Mouse (Mus musculus) CH12.LX (cell line): ENCODE data around the gene Ap1s1. TPM values are rescaled to one million over a fixed set of nuclear protein-coding genes. Genes with fewer than 3 reads are reported as not detected.
A peak's percentile ranks its signal among the peaks of the same experiment; 100 is the strongest.

Experiments
- DNase-seq: peaks from one replicate; pipeline ENCODE4 v3.0.0-alpha.2; 2013; ENCODE audit errors: extremely low read depth
- H3K27ac ChIP-seq: 2 replicates; pipeline ENCODE4 v1.5.1; 2012; ENCODE audit warnings: low read depth, mild to moderate bottlenecking, control low read depth, moderate library complexity; ENCODE audit not compliant: insufficient read depth
- H3K27me3 ChIP-seq: replicated peaks from 2 replicates; pipeline ENCODE3; 2012; ENCODE audit warnings: inconsistent platforms
- H3K36me3 ChIP-seq, 2 experiments: replicated peaks in 1 of 2; 2 replicates each; pipeline versions ENCODE3 to v1.6.1; 2012; ENCODE audit warnings: inconsistent platforms in 1 of 2, low read length in 1 of 2, mild to moderate bottlenecking in 1 of 2, mixed read lengths in 1 of 2, moderate library complexity in 1 of 2; ENCODE audit not compliant: control insufficient read depth in 1 of 2, insufficient read depth in 1 of 2
- H3K4me1 ChIP-seq, 2 experiments: 2 replicates each; pipeline ENCODE4 v1.6.1; 2012; ENCODE audit warnings: inconsistent platforms in 1 of 2, moderate library complexity in 1 of 2; ENCODE audit not compliant: insufficient read depth in 2 of 2, control insufficient read depth in 1 of 2
- H3K4me2 ChIP-seq: 2 replicates; pipeline ENCODE4 v1.6.1; 2012; ENCODE audit warnings: low read depth, mild to moderate bottlenecking, control low read depth; ENCODE audit not compliant: poor library complexity, insufficient read depth, severe bottlenecking
- H3K4me3 ChIP-seq, 3 experiments: fragments of 150-350 bp in 1 of 3; sonication (generic) in 1 of 3; replicated peaks in 1 of 3; 2 replicates each; pipeline versions ENCODE3 to v1.5.1; 2011 to 2012; ENCODE audit warnings: low read depth in 2 of 3, low read length in 2 of 3, mild to moderate bottlenecking in 2 of 3, moderate library complexity in 2 of 3, control low read depth in 1 of 3, improper control_type of control experiment in 1 of 3, inconsistent platforms in 1 of 3, mixed read lengths in 1 of 3; ENCODE audit not compliant: poor library complexity in 1 of 3
- H3K79me2 ChIP-seq: replicated peaks from 2 replicates; pipeline ENCODE4 v1.6.1; 2012; ENCODE audit warnings: mild to moderate bottlenecking, moderate library complexity; ENCODE audit not compliant: control insufficient read depth, poor library complexity, insufficient read depth, severe bottlenecking; ENCODE audit errors: extremely low read depth
- H3K9ac ChIP-seq: 2 replicates; pipeline ENCODE4 v1.6.1; 2012; ENCODE audit warnings: low read depth, mild to moderate bottlenecking, control low read depth, moderate library complexity; ENCODE audit not compliant: insufficient read depth
- H3K9me3 ChIP-seq: replicated peaks from 2 replicates; pipeline ENCODE3; 2012; ENCODE audit warnings: low read length, inconsistent platforms, mixed read lengths
- BHLHE40 ChIP-seq: IDR thresholded peaks from 2 replicates; pipeline ENCODE4 v1.6.1; 2011; ENCODE audit warnings: mild to moderate bottlenecking, low read depth, low read length, improper control_type of control experiment
- CHD1 ChIP-seq: IDR thresholded peaks from 2 replicates; pipeline ENCODE4 v1.6.1; 2012; ENCODE audit warnings: low read depth, low read length, improper control_type of control experiment, inconsistent platforms
- CHD2 ChIP-seq: IDR thresholded peaks from 2 replicates; pipeline ENCODE4 v1.6.1; 2011; ENCODE audit warnings: low read length, improper control_type of control experiment
- E2F4 ChIP-seq: IDR thresholded peaks from 2 replicates; pipeline ENCODE4 v1.6.1; 2011; ENCODE audit warnings: low read depth, low read length, improper control_type of control experiment; ENCODE audit not compliant: insufficient replicate concordance
- ELF1 ChIP-seq: IDR thresholded peaks from 2 replicates; pipeline ENCODE4 v1.6.1; 2014; ENCODE audit warnings: low read depth, mild to moderate bottlenecking, inconsistent platforms, low read length, improper control_type of control experiment
- EP300 ChIP-seq: IDR thresholded peaks from 2 replicates; pipeline ENCODE4 v1.6.1; 2011; ENCODE audit warnings: low read length, improper control_type of control experiment
- IRF4 ChIP-seq: IDR thresholded peaks from 2 replicates; pipeline ENCODE4 v1.6.1; 2014; ENCODE audit warnings: low read depth, mild to moderate bottlenecking, inconsistent platforms, low read length, improper control_type of control experiment
- JUN ChIP-seq: IDR thresholded peaks from 2 replicates; pipeline ENCODE4 v1.6.1; 2011; ENCODE audit warnings: low read depth, mild to moderate bottlenecking, low read length, improper control_type of control experiment, moderate library complexity; ENCODE audit not compliant: insufficient read depth
- JUND ChIP-seq: conservative IDR thresholded peaks from 2 replicates; pipeline ENCODE4 v1.6.1; 2011; ENCODE audit warnings: low read depth, low read length, improper control_type of control experiment
- KAT2A ChIP-seq: IDR thresholded peaks from 2 replicates; pipeline ENCODE4 v1.6.1; 2012; ENCODE audit warnings: low read length, improper control_type of control experiment, inconsistent platforms; ENCODE audit not compliant: insufficient replicate concordance
- MAFK ChIP-seq: IDR thresholded peaks from 2 replicates; pipeline ENCODE4 v1.6.1; 2011; ENCODE audit warnings: low read length, improper control_type of control experiment; ENCODE audit not compliant: insufficient replicate concordance
- MAX ChIP-seq: IDR thresholded peaks from 2 replicates; pipeline ENCODE4 v1.6.1; 2011; ENCODE audit warnings: low read length, improper control_type of control experiment
- MEF2A ChIP-seq: IDR thresholded peaks from 2 replicates; pipeline ENCODE4 v1.6.1; 2014; ENCODE audit warnings: low read depth, mild to moderate bottlenecking, inconsistent platforms, low read length, improper control_type of control experiment, borderline replicate concordance
- MYC ChIP-seq: IDR thresholded peaks from 2 replicates; pipeline ENCODE4 v1.6.1; 2011; ENCODE audit warnings: low read depth, mild to moderate bottlenecking, improper control_type of control experiment, low read length
- NELFE ChIP-seq: IDR thresholded peaks from 2 replicates; pipeline ENCODE4 v1.6.1; 2011; ENCODE audit warnings: low read depth, low read length, improper control_type of control experiment
- NRF1 ChIP-seq: IDR thresholded peaks from 2 replicates; pipeline ENCODE4 v1.6.1; 2014; ENCODE audit warnings: low read depth, mild to moderate bottlenecking, inconsistent platforms, low read length, improper control_type of control experiment, moderate library complexity
- PAX5 ChIP-seq: IDR thresholded peaks from 2 replicates; pipeline ENCODE4 v1.6.1; 2012; ENCODE audit warnings: low read length, inconsistent platforms, mixed read lengths
- POLR2A ChIP-seq: IDR thresholded peaks from 2 replicates; pipeline ENCODE4 v1.6.1; 2011; ENCODE audit warnings: low read depth, mild to moderate bottlenecking, improper control_type of control experiment, low read length
- POLR2AphosphoS2 ChIP-seq: IDR thresholded peaks from 2 replicates; pipeline ENCODE4 v1.6.1; 2011; ENCODE audit warnings: low read depth, low read length, improper control_type of control experiment
- RAD21 ChIP-seq: IDR thresholded peaks from 2 replicates; pipeline ENCODE4 v1.6.1; 2011; ENCODE audit warnings: low read depth, mild to moderate bottlenecking, low read length, improper control_type of control experiment, moderate library complexity
- RCOR1 ChIP-seq: conservative IDR thresholded peaks from 2 replicates; pipeline ENCODE4 v1.6.1; 2012; ENCODE audit warnings: low read depth, mild to moderate bottlenecking, inconsistent platforms, low read length, improper control_type of control experiment
- SIN3A ChIP-seq: IDR thresholded peaks from 2 replicates; pipeline ENCODE4 v1.6.1; 2012; ENCODE audit warnings: low read length, improper control_type of control experiment, inconsistent platforms
- SMC3 ChIP-seq: IDR thresholded peaks from 2 replicates; pipeline ENCODE4 v1.6.1; 2011; ENCODE audit warnings: low read depth, low read length, improper control_type of control experiment
- TBP ChIP-seq: conservative IDR thresholded peaks from 2 replicates; pipeline ENCODE4 v1.6.1; 2011; ENCODE audit warnings: low read depth, low read length, improper control_type of control experiment
- TCF12 ChIP-seq: IDR thresholded peaks from 2 replicates; pipeline ENCODE4 v1.6.1; 2014; ENCODE audit warnings: low read depth, mild to moderate bottlenecking, inconsistent platforms, low read length, improper control_type of control experiment
- USF2 ChIP-seq: conservative IDR thresholded peaks from 2 replicates; pipeline ENCODE4 v1.6.1; 2011; ENCODE audit warnings: low read depth, low read length, improper control_type of control experiment
- ZKSCAN1 ChIP-seq: IDR thresholded peaks from 2 replicates; pipeline ENCODE4 v1.6.1; 2012; ENCODE audit warnings: low read depth, inconsistent platforms, low read length, improper control_type of control experiment, borderline replicate concordance
- ZMIZ1 ChIP-seq: IDR thresholded peaks from 2 replicates; pipeline ENCODE4 v1.6.1; 2012; ENCODE audit warnings: low read depth, mild to moderate bottlenecking, inconsistent platforms, low read length, improper control_type of control experiment
- ZNF384 ChIP-seq: IDR thresholded peaks from 2 replicates; pipeline ENCODE4 v1.6.1; 2012; ENCODE audit warnings: low read depth, low read length, improper control_type of control experiment, inconsistent platforms
- dilution Hi-C: fragments of 300-500 bp; cut with MboI; formaldehyde crosslinking; loops from 2 replicates; pipeline ENCODE4 v1.14.3; 2020; ENCODE audit warnings: low sequenced_read_pairs; ENCODE audit not compliant: extremely low pct_unique_long_range_greater_than_20kb, extremely low pct_ligation_motif_present
- in situ Hi-C: fragments of 300-500 bp; cut with MboI; formaldehyde crosslinking; loops from 3 replicates; pipeline ENCODE4 v1.14.3; 2019; ENCODE audit warnings: low sequenced_read_pairs, low pct_ligation_motif_present, low pct_unique_long_range_greater_than_20kb, mixed read lengths
- polyA plus RNA-seq: library from polyadenylated mRNA; unstranded; fragments of >175 nt; gene quantifications from 2 replicates; pipeline ENCODE4 v1.2.1, GENCODE M21; 2012; ENCODE audit warnings: low read depth; ENCODE audit not compliant: insufficient read length
- total RNA-seq, 2 experiments: library from RNA; depleted of rRNA; stranded (reverse); fragments of 300-350 nt in 1 of 2; fragments of >200 nt in 1 of 2; gene quantifications; 2 replicates each; pipeline ENCODE4 v1.2.3; 2012 to 2014

The Ap1s1 gene
- total and polyA plus RNA-seq, 3 experiments = 68.0 to 102 (median 98.8) TPM

DNA sequence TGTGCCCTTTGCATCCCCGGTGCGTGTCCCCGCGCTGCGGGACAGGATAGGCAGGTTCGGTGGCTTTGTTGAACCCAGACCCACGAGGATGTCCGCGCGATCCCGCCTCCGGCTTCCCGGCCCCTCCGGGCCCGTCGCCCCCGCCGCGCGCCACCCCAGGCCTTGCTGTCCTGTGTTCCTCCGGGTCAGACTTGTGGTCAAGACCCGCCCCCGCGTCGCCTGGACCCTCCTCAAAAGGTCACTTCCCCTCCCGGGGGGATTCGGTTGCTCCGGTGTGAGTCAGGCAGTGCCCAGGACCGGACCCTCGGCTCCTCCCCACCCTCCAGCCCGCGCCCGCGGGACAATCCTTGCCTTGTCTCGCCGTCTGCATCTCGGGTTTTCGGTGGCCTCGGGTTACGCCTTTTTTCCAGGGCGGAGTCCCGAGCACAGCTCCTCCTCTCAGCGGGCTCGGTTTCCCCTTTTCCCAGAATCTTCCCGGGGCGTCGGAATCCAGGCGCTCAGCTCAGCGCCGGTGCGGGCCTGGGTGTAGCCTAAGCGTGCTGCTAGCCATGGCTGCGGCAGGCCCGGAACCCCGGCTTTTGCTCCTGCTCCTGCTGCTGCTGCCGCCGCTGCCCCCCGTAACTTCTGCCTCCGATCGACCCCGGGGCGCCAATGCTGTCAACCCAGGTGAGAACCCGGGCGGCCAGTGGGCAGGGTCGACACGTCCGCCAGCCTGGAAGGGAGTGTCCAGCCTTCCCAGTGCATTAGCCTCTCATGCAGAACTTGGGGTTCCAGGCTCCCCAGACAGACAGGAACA, 58.6 kb downstream of the Ap1s1 start:
- in situ Hi-C loops = no loop called here

DNA sequence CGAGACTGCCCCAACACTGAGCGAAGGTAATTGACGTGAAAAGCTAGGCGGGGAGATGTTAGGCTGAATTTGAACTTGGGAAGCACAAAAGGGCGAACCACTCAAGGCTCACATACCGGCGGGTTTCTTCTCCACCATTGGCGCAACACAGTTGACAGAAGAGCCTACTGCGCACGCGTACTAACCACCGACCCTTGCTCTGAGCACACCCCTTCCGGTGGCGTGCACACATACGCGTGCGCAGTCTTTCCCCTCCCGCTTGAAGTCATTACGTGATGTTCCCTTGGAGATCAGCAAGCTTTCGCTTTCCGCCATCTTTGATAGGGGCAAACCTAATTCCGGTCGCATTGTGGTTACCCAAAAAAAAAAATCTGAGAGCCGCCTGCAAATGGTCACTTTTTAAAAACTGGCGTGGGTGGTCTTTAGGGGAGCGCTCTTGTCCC, 59.2 kb downstream of the Ap1s1 start, which contains the start of gene Plod3:
Plod3 (plus strand) TSS at position 325 of the 443 bp plus-strand sequence.
- dilution Hi-C loops = no loop called here
- peaks cover 2% of the 10 kb centered on the region; the same call in 1 of the 2 replicates for H3K79me2 ChIP-seq
- DNase-seq = peak; percentile 99
- peaks cover 44 to 67% of the 10 kb centered on the region in 2 experiments for H3K36me3 ChIP-seq
- no peaks in the 10 kb centered on the region for H3K9me3 ChIP-seq
- peak within 1 kb of the TSS; percentile 82 to 96 (median 88) for H3K4me3 ChIP-seq
- H3K27me3 ChIP-seq = no peaks in the 10 kb centered on the region
- H3K4me2 ChIP-seq = peak within 1 kb of the TSS; percentile 82
- peak within 1 kb of the TSS; percentile 93 for H3K9ac ChIP-seq
- H3K27ac ChIP-seq = peak within 1 kb of the TSS; percentile 20
- in situ Hi-C loops = no loop called here
- peaks cover 5 to 19% of the 10 kb centered on the region in 2 experiments; a peak in 2 of 4 replicates for H3K4me1 ChIP-seq
- TF ChIP-seq PAX5 = no peak
- peak; percentile 55; the same call in 1 of the 2 replicates for TF ChIP-seq MEF2A
- peak; percentile 83 for TF ChIP-seq MYC
- TF ChIP-seq ZMIZ1 = peak; percentile 39; the same call in 1 of the 2 replicates
- no peak for TF ChIP-seq RAD21
- TF ChIP-seq JUN = no peak
- TF ChIP-seq RCOR1 = no peak
- TF ChIP-seq JUND = 0 out of 2 replicates have a peak, but pooled peaks have one; percentile 7
- no peak for TF ChIP-seq MAFK
- peak; percentile 83; the same call in 1 of the 2 replicates for TF ChIP-seq KAT2A
- TF ChIP-seq NRF1 = peak; percentile 95
- no peak for TF ChIP-seq EP300
- no peak for TF ChIP-seq ZKSCAN1
- peak; percentile 89 for TF ChIP-seq BHLHE40
- TF ChIP-seq CHD2 = no peak
- peak; percentile 89; the same call in 1 of the 2 replicates for TF ChIP-seq SIN3A
- TF ChIP-seq POLR2AphosphoS2 = no peak
- TF ChIP-seq E2F4 = 0 out of 2 replicates have a peak, but pooled peaks have one; percentile 33
- peak; percentile 65; the same call in 1 of the 2 replicates for TF ChIP-seq TCF12
- TF ChIP-seq NELFE = peak; percentile 84
- peak; percentile 88 for TF ChIP-seq ELF1
- TF ChIP-seq MAX = peak; percentile 62
- TF ChIP-seq CHD1 = no peak
- TF ChIP-seq IRF4 = no peak; the same call in 1 of the 2 replicates
- no peak for TF ChIP-seq USF2
- peak; percentile 83 for TF ChIP-seq ZNF384

More for the DNA sequence above, 58.6 kb downstream of the Ap1s1 start:
- peak; percentile 55 for DNase-seq
- Histone ChIP-seq H3K36me3 (peaks cover 41 to 67% of the 10 kb centered on the region in 2 experiments), H3K79me2 (peaks cover 2% of the 10 kb centered on the region; the same call in 1 of the 2 replicates)
- TF ChIP-seq SMC3 (no peak), POLR2AphosphoS2 (no peak), TBP (no peak), MYC (0 out of 2 replicates have a peak, but pooled peaks have one; percentile 2), POLR2A (peak; percentile 64; the same call in 1 of the 2 replicates), USF2 (no peak), NELFE (peak; percentile 23; the same call in 1 of the 2 replicates), ZMIZ1 (0 out of 2 replicates have a peak, but pooled peaks have one; percentile 36), KAT2A (no peak)
- TF ChIP-seq, all 38 proteins: peak for 4
- no peaks in the 10 kb centered on the region for H3K27me3 ChIP-seq
- peak overlapping the region; percentile 80 to 88 (median 82) for H3K4me3 ChIP-seq
- peak overlapping the region; percentile 78 for H3K4me2 ChIP-seq
- no peaks in the 10 kb centered on the region for H3K9me3 ChIP-seq
- peak overlapping the region; percentile 20 for H3K27ac ChIP-seq
- dilution Hi-C loops = no loop called here
- H3K9ac ChIP-seq = peak overlapping the region; percentile 93
- H3K4me1 ChIP-seq = peaks cover 5 to 19% of the 10 kb centered on the region in 2 experiments; a peak in 2 of 4 replicates
